Mouse (Mus musculus): Measurements from ENCODE around the gene Cmc4. TPM values are rescaled to one million over a fixed set of nuclear protein-coding genes. Genes with fewer than 3 reads are reported as not detected.

The Cmc4 gene
- 1 to 10 TPM; 7.6 to 9.1 TPM for total RNA-seq (2021)
- long read RNA-seq, experiment 1, partial matches to known transcripts = 0 of 6 reads
- long read RNA-seq, experiment 1, other reads (novel, unspliced or antisense) = 5 of 6 reads
- long read RNA-seq, experiment 2, transcript Cmc4-201 (3 exons, 992 nt) = major isoform, 8 of 14 reads
- long read RNA-seq, experiment 2, partial matches to known transcripts = 0 of 14 reads
- long read RNA-seq, experiment 2, other reads (novel, unspliced or antisense) = 2 of 14 reads

DNA sequence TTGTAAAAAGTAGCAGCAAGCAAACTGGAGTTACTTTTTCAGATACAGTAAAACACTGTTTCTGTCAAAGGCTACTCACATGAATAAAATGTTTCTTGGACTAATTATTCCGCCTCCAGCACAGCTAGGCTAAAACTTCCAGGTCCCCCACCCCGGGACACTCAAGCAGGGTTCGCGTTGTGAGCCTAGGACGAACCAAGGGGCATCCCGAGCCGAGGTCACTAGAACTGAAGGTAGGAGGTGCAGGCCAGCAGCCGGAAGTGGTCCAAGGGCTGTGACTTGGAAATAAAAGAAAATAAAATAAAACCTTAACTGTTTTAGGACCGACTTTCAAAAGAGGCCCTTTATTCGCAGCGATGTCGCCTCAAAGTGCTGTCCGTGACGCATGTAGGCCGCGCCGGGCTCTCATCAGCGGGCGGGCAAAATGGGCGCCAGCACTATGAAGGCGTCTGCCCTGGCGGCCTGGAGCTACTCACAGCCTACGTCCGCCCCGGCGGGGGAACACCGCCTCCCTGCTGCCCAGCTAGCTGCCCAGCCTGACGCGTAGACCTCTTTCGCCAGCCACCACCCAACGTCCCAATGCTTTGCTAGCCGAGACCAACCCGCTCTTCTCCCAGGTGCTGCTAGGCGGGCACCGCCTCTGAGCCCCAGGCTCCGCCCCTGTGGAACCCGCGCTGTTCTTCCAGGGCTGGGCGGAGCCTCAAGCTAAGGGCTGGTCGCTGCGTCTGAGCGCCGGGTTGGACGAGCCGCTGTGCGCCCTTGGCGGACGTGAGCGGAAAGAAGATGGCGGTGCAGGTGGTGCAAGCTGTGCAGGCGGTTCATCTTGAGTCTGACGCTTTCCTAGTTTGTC, at the start of gene Cmc4, which contains the start of the genes Mtcp1 and Brcc3:
Gene Cmc4 (minus strand): TSS at position 649 of the 850 bp plus-strand sequence.
Gene Mtcp1 (minus strand): TSS at position 653 of the 850 bp plus-strand sequence.
Gene Brcc3 (plus strand): TSS at position 693 of the 850 bp plus-strand sequence.
- DNase-seq (ENCODE audit: low spot score) = peak; percentile 81

DNA sequence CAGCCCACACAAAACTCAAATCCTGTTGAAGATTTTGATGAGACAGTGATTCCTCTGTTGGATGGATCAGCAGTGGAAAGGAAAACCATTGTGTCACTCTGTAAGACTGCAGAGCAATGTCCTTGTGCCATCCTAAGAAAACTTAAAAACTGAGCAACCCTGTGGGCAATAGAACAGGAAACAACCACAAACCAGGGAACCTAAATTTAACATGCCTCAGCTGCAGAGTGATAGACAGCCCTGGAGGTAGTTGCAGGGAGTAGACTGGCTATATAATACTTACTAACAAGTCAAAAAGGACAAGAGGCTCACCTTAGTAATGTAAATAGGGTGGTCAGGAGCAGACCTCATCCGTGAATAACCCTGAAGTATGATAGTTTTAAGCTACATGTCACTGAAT, 38.2 kb upstream of the Cmc4 start:
- no peak for DNase-seq (ENCODE audit: low spot score)

DNA sequence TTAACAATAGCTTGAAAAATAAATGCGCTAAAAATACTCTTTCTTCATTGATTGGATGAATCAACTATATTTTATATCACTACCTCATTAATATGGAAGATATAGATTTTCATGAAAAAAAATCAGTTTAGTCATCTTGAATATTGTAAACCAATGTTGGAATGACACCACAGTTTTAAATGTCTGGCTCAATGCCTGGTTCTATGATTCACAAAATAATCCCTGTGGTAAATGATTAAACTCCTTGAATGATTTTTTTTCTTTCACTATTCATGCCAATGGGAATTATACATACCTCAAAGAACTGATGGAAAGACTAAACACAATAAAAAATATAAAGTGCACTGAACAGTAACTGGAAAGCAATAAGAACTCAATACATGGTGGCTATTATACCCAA, 6.7 kb downstream of the Cmc4 start:
- no peak for DNase-seq (ENCODE audit: low spot score)

DNA sequence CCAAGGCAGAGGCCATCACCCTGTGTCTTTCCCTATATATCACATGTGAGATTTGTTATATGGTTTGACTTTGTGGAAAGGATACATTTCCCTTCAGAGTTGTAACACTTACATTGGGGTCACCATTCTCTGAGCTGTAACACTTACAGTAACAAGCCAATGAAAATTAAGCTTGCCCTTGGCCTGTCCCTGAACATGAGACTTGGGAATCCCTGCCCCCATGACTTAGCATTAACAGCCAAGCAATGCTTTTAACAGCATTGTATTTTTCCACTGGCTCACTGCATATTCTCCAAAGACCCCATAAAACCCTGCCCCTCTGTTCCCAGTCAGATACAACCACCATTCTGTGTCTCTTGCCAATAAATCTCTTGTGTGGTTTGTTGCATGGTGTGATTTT, 13.0 kb downstream of the Cmc4 start:
- DNase-seq (ENCODE audit: low spot score) = no peak

DNA sequence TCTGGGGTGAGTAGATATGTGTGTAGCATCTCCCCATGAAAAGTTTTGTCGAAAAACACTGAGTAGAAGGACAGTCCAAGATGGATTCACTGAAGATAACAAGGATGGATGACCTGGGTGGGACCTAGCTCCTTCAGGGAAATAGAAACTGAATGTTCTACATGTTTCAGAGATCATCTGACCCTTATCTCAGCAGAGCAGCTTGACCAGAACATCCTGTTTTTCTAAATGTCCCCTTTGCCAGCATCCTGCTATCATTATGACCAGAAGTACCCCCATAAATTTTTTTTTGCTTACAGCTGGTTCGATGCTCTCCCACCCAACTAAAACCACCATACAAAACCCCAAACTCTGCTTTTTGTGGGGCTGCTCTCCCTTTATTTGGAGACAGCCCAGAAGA, 13.7 kb downstream of the Cmc4 start:
- no peak for DNase-seq (ENCODE audit: low spot score)

DNA sequence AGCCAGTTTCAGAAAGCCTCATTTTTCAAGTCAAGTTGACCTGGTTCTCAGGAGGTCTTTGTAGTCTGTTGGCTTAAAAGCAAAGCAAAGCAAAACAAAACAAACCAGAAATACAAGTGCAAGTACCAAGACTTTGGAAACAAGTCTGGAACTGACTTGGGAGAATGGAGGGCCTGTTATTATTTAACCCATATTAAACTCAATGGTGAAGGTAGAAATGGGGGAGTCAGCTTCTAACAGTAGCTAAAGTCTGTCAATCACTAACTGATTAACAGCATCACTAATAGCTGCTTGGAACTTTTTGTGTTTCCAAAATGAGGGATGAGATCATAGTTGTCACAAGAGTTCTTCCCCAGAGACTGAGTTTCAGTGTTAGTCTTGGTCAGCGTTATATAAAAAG, 16.9 kb downstream of the Cmc4 start:
- no peak for DNase-seq (ENCODE audit: low spot score)

DNA sequence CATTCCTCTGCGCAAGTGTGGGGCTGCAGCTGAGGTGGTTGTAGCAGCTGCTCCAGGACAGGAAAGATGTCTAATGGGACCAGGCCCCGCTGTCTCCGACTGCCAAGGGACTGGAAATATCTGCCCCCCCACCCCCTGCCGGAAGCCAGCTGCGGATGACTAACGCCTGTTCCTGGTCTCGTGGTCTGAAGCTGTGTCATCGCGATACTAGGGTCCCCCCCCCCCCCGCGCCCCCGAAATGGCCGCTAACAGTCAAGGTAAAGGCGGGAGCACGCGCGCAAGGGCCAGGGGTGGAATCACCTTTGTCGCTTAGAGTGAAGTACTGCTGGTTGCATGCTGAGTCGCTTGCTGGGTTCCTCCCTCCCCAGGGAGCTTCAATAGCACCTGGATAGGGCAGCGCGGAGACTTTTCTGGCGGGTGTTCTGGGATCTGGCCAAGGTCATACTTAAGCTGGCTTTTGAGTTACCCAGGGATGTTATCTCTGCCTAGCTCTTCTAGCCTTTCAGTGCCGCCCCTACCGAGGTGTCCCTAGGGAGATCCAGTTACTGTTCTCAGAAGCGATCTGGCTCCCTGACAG, 34.1 kb downstream of the Cmc4 start, which contains the start of the genes Fundc2 and F8:
Gene Fundc2 (plus strand): TSS at position 205 of the 577 bp plus-strand sequence.
Gene F8 (minus strand): TSS at position 421 of the 577 bp plus-strand sequence.
- peak; percentile 72 for DNase-seq (ENCODE audit: low spot score)

DNA sequence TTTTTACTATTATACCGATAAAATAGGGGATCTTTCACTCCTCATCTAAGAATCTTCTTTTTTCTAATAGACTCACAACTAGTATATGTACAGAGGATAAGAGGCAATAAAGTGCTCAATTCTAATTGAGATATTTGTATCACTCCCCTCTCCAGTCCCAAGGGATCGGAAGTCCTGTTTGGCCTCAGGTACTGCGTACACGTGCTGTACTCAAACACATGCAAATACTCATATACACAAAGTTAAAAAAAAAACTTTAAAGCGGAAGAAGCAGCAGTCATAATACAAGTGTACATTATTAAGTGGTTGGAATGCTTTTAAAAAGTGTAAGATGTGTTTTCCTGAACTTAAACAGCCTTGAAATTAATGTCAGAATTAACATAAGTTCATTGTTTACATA, 34.7 kb downstream of the Cmc4 start:
- DNase-seq (ENCODE audit: low spot score) = no peak

DNA sequence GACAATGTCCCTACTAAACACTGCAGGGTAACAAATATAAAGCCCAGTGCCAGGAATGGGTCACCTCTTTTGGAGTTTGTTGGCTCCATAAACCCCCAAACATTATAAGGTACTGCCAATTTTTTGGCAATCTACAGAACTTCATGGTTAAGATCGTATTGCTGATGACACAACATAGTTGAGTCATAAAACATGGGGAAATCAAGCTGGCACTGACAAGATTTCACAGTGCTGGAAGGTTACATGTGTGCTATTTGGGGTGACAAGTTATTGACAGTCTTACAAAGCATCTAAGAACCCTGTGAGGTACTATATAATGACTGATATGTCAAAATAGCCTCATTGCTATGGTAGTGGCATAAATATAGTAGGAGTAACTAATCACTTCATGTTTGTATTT, 35.2 kb downstream of the Cmc4 start:
- DNase-seq (ENCODE audit: low spot score) = no peak

DNA sequence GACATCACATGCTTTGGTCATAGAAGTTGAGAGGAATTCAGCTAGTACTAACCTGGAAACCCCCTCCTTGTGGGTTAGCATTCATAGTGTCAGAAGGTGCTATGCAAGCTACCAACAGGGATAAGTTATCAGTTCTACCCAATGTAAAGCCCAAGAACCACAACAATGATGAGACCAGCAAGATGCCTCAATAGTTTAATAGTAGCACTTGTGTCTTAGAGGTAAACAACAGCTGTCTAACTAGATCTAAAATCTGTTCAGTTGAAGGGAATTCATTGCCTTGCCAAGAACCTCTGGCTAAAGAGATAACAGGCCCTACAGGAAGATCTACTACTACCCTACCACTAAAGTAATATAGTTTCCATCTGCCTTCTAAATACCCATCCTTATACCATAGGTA, 39.6 kb downstream of the Cmc4 start:
- DNase-seq (ENCODE audit: low spot score) = no peak

DNA sequence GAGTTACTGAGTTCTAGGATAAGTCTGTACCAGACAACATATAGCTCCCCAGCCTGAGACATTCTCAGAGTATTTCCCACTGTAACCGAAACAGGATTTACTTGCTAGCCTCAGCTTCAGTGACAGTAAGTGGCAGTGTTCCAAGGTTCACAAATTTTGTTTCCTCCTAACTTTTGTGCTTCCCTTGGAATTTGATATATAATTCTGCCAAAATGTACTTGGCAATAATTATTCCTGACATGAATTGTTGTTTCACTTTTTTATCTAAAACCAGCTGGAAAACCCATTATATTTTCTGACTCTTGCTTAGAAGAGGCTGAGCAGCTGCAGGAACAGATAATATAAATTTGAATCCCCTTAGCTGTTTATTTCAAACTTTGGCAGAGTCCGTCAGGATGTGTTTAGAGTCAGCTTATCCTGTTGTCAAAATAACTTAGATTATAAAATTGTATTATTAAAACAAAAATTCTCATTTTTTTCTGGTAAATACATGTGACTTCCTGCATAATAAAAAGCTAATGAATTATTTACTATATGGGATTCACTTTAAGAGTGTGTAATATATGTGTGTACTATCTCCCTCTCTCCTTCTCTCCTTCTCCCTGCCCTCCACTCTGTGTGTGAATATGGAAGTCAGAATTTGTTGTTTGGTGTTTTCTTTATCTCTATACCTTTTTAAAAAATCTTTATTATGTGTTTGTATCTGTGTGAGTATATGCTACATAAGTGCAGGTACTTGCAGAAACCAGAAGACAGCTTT, 43.5 kb downstream of the Cmc4 start:
- no peak for DNase-seq (ENCODE audit: low spot score)

DNA sequence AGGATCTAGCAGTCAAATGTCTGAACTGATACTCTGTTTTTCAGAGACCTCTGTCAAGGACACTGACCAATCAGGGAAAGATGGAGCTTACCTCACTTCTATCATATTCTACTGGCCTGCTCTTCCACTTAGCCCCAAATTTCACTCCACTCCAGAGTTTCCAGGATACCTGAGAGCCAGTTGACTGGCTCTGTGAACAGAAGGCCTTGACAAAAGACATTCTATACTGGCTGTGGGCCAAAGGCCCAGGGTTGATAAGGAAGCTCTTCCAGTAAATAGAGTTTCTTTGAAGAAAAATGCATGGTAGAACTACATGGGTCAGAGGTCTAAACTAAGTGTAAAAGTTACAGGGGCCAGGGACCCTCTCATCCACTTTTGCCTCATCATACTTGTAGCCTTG, 46.2 kb downstream of the Cmc4 start:
- DNase-seq (ENCODE audit: low spot score) = no peak

Other genes with a start within 250 kb of the Cmc4 start
- 100 to 1,000 TPM; 218 to 237 TPM for gene Fundc2, start 34.2 kb downstream of the Cmc4 start, total RNA-seq (2021)
- 1 to 10 TPM in 1 of 2 experiments, under 1 TPM in 1; 0.66 to 1.0 TPM for gene F8, start 34.0 kb downstream of the Cmc4 start, total RNA-seq (2021)
- gene Mtcp1, start within 50 bp of the Cmc4 start, total RNA-seq (2021) = 1 to 10 TPM; 1.9 to 2.3 TPM
- 10 to 100 TPM; 22.0 to 25.1 TPM for gene Brcc3, start within 50 bp of the Cmc4 start, total RNA-seq (2021)
- gene Vbp1, start 97.7 kb upstream of the Cmc4 start, total RNA-seq (2021) = 10 to 100 TPM; 35.4 to 37.2 TPM
- under 1 TPM; 0.07 to 0.21 TPM for gene Rab39b, start 161.6 kb upstream of the Cmc4 start, total RNA-seq (2021)

Data from gastrocnemius, adult 18-20 months (tissue).